Mouse (Mus musculus) cerebellum, postnatal 14 days (tissue): ENCODE results near the gene Pard3b.

Source experiments
- DNase-seq, 2 experiments: peaks; one replicate each; pipeline ENCODE4 v3.0.0; 2021; ENCODE audit warnings: mixed read lengths in 2 of 2

Pard3b gene

GRCm38 (mm10) chr1:62276466-62276865, 637.8 kb downstream of the Pard3b start:
- DNase-seq: peak; percentile 12 to 36

DNA sequence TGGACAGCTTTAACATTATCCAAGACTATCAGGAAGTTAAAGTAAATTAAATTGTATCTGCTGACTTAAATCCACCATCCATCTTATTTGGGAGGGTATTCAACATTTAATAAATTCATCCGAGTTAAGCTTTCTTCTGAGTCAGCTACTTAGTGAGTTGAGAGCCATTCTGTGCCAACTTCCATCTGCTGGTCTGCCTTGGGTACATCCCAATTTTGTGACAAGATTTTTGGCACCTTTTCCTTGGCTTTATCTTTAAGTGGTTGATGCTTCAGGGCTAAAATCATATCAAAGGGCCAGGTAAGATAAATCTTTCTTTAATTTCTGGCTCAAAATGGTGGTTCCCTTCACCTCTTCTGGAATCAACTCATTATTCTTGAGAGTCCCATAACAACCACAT, 640.0 kb downstream of the Pard3b start:
- peak in 1 of 2 experiments; percentile 51 for DNase-seq

GRCm38 (mm10) chr1:62280586-62280985, 642.0 kb downstream of the Pard3b start:
- DNase-seq: no peak

GRCm38 (mm10) chr1:62282835-62283234, 644.2 kb downstream of the Pard3b start:
- DNase-seq: no peak

GRCm38 (mm10) chr1:62283624-62284023, 645.0 kb downstream of the Pard3b start:
- DNase-seq: no peak

DNA sequence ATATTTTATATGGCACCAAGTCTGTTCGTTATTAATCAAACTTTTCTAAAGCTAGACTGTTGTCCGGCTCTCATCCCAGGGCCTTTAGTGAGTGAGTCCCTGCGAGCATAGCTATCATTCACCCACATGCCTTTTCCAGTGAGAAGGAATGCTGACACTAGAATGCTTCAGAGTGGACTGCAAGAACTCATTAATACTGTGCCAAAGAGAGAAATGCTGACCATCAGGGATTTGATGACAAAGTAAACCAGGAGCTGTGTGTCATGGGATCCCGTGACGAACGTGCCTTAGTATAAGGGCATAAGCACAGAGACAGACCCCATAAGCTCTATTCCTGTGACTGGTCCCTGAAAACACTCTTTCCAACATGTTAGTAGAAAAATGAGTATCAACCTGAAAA, 670.8 kb downstream of the Pard3b start:
- no peak for DNase-seq

GRCm38 (mm10) chr1:62325237-62325636, 686.6 kb downstream of the Pard3b start:
- DNase-seq: no peak

DNA sequence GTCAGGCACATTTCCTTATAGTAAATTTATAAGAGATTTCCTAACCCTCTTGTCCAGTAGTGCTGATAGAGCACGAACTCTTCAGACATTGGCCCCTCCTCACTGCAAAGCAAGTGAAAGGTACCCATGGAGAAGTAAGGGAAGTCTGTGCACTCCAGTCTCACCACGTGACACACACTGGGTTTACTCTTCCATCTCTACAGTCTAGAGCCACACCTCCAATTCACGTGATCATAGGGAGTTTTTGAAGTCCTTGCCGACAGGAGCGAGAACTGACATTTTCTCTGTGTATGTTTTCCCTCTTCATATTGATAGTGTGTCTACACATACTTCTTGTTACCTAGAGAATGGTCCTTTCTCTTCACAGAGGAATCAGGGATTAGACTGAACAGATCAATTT, 689.1 kb downstream of the Pard3b start:
- DNase-seq: no peak

DNA sequence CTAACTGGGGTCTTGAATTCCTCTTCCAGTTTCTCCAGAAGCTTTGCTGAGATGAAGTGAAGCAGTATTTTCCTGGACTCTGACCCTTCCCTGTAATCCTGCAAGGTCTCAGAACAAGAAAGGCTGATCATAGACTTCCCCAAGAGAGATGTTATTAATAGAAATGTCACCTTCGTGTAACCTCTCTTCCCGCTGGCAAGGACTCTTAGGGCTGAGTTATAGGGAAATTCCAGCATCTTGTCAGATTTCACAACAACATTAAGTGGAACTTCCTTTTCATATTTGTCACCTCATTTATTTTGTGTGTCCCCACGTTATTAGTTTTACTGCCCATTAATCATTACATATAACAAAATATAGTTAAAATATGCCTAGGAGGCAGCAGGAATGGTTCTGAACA, 690.2 kb downstream of the Pard3b start:
- DNase-seq: no peak

DNA sequence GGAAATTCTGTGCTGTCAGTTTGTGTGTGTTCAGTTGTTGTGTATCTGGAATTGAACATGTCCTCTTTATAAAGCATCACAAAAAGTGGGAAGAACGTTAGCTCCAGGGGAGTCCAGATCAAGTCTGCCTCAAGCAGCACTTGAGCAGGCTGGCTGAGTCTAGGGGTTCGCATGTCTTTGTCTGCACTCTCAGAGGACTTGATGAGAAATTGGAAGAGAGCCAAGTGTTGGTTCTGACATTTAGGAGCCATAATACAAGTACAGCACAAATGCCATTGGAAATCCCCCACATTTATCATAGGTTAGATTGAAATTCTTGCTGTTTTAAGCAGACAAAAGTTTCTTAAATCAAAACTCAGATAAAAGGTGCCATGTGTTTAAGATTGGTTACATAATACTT, 694.4 kb downstream of the Pard3b start:
- no peak for DNase-seq

GRCm38 (mm10) chr1:62334196-62334595, 695.6 kb downstream of the Pard3b start:
- DNase-seq: no peak

DNA sequence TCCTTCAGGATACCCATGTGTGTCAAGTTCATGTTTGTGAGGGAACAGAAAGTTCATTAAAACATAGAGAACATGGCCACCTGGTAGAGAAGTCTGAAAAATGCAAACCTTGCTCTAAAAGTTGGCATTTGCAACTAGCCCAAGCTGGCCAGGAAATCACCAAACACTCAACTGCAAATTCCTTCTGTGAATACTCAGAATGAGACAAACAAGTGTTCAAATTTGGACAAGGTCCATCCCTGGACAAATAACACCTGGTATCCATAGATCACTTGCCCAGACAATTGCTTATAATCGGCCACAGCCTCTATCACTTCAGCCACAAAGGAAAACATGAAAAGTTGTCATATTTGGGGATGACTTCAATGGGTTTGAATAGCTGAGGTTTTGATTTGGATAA, 701.6 kb downstream of the Pard3b start:
- no peak for DNase-seq

- no peak for DNase-seq
These were observed 705.7 kb downstream of the Pard3b start for GRCm38 (mm10) chr1:62344286-62344685.

DNA sequence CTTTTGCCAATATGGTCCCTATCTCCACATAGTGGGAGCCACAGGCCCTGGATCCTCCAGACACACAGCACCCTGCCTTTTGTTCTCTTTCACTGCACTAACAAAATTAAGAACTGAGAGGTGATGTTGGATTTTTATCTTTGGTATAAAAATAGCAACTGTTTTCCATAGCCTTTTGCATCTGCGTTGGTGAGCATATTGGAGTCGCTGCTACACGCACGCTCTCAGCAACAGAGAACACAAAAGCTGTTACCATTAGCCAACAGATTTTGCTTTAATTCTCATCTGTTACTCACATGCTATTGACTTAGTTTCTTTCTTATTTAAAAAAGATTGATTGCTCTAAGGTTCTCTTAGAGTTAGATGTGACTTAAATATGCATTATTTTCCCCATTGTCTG, 709.7 kb downstream of the Pard3b start:
- DNase-seq: no peak

- DNase-seq: no peak
These were observed 716.9 kb downstream of the Pard3b start for GRCm38 (mm10) chr1:62355496-62355895.

DNA sequence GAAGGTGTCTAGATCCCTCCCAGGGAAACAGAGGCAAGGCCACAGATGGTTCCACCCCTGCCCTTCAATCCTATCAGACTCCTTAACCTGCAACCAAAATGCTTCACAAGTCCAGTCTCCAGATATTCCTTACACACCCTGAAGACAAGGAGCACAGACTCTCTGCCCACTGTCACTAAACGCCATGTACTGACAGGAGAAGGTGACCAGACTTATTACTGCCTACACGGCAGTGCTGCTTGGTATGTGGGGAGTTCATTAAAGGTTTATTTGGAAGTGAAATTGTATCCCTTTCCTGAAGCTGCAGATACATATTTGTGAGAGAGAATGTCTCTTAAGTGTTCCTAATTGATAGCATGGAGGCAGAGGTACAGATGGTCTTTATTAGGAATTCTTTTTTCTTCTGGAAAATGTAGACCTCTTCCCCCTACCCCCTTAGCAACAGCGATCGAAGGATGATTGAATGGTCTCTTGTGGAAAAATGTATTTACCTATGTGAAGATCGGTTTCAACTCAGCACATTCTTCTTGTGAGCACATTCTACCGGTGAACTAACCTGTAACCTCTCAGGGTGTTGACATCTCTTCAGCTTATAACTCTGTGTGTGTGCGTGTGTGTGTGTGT, 735.9 kb downstream of the Pard3b start:
- DNase-seq: no peak

- DNase-seq: no peak
These were observed 739.7 kb downstream of the Pard3b start for GRCm38 (mm10) chr1:62378335-62378734.

DNA sequence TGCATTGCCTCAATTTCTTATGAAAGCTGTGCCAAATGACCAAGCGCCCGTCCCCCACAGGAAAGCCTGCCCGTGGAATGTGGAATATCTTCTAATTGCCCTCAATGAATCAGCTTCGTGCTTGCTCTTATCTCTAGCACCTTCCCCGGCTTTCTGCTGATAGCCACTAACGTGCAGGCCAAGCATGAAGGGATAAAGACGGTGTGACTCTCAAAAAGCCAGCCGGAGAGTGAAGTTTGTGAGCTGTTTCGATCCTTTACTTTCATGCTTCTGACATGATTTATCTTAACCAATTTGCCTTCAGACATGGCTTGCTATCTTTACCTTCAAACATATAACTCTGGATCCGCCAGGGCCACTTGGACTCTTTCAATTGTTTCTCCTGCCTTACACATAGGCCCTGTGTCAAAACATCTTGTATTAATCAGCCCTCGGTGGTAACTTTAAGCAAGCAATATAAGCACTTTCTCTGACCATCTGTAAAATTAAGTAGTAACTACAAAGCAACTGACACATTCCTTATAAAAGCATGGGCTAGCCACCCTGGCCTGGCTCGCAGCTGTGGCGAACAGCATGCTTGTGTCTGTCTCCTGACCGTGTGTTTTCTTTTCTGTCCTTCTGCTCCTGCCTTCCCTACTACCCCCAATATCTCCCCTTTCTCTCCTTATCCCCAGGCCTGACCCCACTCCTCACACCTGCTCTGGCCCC, 744.3 kb downstream of the Pard3b start:
- peak in 1 of 2 experiments; percentile 6 for DNase-seq

GRCm38 (mm10) chr1:62384241-62384640, 745.6 kb downstream of the Pard3b start:
- no peak for DNase-seq

- no peak for DNase-seq
These were observed 749.4 kb downstream of the Pard3b start for GRCm38 (mm10) chr1:62388013-62388412.

GRCm38 (mm10) chr1:62392863-62393262, 754.2 kb downstream of the Pard3b start:
- DNase-seq: no peak

DNA sequence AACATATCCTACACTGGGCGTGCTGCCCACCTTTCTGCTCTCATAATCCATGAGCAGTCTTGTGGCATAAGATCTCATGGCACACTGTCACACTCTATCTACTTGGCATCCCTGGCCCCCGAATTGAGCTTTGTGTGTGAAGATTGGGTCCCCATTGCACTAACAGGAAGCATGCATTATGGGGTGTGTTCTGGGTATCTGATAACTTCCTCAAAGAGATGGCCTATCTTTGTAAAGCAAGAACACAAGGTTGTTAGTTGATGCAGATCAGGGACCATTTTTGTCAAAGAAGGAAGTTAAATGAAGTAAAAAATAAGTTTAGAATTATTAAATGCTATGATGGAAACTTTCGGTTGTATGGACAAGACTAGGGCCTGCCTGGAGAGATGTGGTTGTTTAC, 755.9 kb downstream of the Pard3b start:
- DNase-seq: no peak

GRCm38 (mm10) chr1:62398261-62398660, 759.6 kb downstream of the Pard3b start:
- no peak for DNase-seq

GRCm38 (mm10) chr1:62398738-62399137, 760.1 kb downstream of the Pard3b start:
- no peak for DNase-seq

DNA sequence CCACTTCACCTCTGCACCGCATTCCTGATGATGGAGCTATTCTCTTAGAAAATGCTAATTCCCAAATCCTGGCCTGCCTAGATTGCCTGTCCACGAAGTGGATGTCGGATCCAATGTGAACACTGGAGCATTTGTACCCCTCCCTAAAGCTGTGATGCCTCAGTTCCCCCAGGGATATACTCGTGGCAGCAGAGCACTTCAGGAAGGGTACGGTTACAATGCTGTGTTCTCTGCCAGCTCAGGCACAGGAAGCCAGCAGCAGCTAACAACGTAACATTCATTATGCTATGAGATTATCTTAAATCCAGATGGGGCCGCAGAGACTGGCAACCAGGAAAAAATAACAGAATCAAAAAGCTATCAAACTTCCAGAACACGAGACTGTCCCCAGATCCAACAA, 766.4 kb downstream of the Pard3b start:
- DNase-seq: no peak
